Mouse (Mus musculus) monocyte, adult 2 months (primary cell): ENCODE measurements around the gene Lrig2.
"Not testable (repeated sequence)": the region's sequence is repeated elsewhere in the genome, so short reads cannot be mapped to it uniquely, and the experiment has no call there.

ENCODE experiments used
- DNase-seq, 2 experiments: peaks; one replicate each; pipeline ENCODE4 v3.0.0; 2022; ENCODE audit warnings: low spot score in 2 of 2, low read depth in 1 of 2

The Lrig2 gene

GRCm38 (mm10) chr3:104434246-104434696 lies 77.4 kb downstream of the Lrig2 start:
- DNase-seq: no peak

- no peak for DNase-seq
Observed at GRCm38 (mm10) chr3:104432651-104433050, 79.1 kb downstream of the Lrig2 start.

DNA sequence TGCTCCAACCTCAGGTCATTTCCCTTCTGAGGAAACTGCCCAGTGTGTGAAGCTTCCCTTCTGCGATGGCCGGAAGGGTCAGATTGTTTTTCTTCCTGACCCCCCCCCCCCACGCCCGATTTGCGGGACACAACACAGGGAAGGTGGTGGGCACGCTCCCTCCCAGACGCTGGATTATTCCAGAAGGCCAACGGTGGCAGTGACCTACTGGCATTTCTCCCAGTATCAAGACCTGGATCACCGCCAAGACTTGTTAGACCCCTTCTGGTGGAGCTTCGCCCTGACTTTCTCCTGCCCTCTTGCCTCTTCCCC lies 79.9 kb downstream of the Lrig2 start:
- DNase-seq: no peak

GRCm38 (mm10) chr3:104431156-104431847 lies 80.4 kb downstream of the Lrig2 start:
- no peak for DNase-seq

DNA sequence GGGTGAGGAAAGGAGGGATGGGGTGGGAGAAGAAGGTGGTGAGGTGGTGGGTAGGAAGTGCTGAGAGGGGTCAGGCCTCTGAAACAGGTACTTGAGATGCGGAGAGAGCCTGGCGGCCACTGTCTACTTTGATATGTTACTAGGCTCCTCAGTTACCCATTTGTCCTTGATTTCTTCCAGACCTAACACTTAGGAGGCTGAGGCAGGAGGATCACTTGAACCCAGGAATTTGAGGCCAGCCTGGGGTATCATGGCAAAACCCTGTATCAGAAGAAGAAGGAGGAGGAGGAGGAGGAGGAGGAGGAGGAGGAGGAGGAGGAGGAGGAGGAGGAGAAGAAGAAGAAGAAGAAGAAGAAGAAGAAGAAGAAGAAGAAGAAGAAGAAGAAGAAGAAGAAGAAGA lies 84.4 kb downstream of the Lrig2 start:
- DNase-seq: not testable (repeated sequence)

GRCm38 (mm10) chr3:104424346-104424745 lies 87.4 kb downstream of the Lrig2 start:
- no peak for DNase-seq

- no peak for DNase-seq
Observed at GRCm38 (mm10) chr3:104420929-104421328, 90.8 kb downstream of the Lrig2 start.

DNA sequence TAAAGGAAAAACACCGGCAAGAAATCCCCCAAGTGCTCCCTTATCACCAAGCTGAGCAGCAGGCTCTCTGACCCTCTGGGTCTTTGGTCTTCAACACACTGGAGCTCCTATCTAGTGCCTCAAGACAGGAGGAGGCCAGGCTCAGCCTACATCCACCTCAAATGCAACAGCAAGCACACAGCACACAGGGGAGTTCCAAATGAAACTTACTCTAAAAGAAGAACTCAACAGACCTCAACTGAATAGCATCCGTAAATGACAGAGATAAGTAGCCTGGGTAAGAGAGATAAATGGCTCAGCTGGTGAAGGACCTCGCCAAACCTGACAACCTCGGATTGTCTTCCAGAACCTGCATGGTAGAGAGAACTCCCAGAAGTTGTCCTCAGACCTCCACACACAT lies 91.7 kb downstream of the Lrig2 start:
- DNase-seq: no peak

DNA sequence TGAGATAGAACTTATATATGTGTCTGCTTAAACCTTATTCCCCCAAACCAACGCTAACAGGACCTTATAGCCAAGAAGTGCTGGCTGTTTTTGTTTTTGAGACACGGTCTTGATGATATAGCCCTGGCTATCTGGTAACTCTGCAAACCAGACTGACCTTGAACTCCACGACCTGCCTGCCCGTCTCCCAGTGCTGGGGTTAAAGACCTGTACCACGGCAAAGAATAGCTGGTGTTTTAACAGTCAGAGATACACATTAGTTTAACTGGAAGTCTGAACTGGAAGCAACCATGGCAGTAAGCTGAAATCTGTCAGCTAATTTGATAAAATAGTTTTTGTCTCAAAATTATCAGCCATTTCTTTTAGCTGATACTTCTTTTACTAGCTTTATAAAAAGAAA lies 94.9 kb downstream of the Lrig2 start:
- no peak for DNase-seq

DNA sequence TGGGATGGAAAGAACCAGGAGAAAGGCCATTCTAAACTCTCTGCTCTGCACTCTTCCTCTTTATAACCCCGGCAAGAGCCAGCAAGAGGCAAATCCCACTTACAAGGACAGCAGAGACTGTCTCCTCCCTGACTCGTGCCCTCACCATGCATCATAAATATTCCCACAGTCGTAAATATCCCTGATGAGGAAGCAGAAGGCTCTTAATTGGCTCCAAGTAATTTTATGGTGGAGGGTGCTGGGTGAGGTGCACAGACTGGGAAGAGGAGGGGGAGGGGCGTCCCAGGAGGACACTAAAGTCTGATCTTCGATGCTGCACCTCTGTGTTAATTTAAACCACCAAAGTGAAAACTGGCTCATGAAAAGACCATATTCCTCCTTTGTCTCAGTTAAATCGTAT lies 99.2 kb downstream of the Lrig2 start:
- DNase-seq: no peak

DNA sequence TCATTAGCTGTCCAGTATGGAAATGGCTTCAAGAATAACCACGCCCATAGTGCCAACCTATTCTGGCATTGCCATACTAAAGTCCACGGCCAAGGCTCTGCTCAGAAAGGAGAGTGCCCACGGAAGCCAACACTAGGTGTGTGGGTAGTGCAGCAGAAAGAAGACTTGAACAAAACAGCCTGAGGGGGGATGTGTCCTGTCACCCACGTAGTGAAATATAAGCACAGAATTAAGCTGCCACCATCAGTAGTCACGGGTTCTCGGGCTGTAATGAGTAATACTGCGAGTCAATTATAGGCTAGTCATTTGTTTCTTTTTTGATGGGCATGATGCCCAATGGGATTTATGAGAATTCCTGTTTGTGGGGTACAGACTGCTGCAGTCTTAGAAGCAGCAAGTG lies 104.2 kb downstream of the Lrig2 start:
- DNase-seq: no peak

DNA sequence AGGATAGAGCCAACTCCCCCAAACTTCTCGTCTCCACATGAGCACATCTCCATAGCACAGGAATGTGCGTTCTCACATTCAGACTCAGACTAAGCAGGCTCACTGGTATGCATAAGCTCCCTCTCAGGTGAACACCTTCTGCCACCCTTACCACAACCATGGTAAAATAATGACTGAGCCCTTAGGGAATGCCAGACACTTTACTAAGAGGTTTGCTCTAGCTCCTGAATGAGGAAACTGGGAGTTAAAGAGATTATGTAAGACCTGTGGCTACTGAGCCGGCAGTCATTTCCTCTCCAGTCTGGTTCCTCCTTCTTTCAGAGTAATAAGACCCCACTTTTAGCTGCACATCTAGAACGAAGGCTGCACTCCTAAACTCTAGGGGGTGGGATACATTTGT lies 108.1 kb downstream of the Lrig2 start:
- DNase-seq: peak in 1 of 2 experiments; percentile 19

GRCm38 (mm10) chr3:104401176-104401575 lies 110.5 kb downstream of the Lrig2 start:
- DNase-seq: no peak

- no peak for DNase-seq
Observed at GRCm38 (mm10) chr3:104400126-104400525, 111.6 kb downstream of the Lrig2 start.

GRCm38 (mm10) chr3:104399296-104400045 lies 112.2 kb downstream of the Lrig2 start:
- DNase-seq: no peak

GRCm38 (mm10) chr3:104397316-104397715 lies 114.4 kb downstream of the Lrig2 start:
- DNase-seq: no peak

DNA sequence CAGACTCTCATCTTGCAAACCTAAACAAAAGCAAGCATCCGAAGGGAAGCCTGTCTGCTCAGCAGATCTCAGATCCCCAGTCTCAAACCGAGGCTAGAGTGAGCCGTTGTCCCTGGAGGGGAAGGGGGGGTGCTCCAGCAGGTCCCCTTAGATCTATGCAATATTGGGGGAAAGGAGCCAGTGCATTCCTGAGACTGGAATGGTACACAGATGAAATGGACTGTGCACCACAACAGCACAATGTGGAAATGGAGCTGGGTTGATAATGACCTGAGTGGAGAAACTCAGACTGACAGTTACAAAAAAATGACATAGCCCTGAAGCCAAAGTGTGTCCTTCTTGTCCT lies 115.0 kb downstream of the Lrig2 start:
- DNase-seq: no peak

GRCm38 (mm10) chr3:104396067-104396735 lies 115.5 kb downstream of the Lrig2 start:
- no peak for DNase-seq

DNA sequence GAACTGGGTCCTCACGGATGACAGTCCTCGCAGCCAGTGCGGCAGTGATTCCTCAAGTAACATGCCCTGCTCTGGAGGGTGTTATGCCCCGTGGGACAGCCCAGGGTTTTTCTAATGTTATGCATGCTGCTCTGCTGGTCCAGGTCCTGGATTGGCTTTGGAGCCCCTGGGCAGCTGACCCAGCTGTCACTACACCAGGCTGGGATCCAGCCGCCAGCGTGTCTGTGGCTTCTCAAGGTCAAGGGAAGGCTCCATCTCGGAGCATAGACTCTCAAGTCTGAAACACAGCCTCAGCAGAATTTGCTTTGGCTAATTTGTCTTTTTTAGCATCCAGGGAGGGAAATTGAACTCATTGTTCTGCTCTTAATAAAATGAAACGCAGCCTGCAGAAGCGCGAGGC lies 121.6 kb downstream of the Lrig2 start:
- DNase-seq: no peak

GRCm38 (mm10) chr3:104389449-104389848 lies 122.3 kb downstream of the Lrig2 start:
- no peak for DNase-seq

DNA sequence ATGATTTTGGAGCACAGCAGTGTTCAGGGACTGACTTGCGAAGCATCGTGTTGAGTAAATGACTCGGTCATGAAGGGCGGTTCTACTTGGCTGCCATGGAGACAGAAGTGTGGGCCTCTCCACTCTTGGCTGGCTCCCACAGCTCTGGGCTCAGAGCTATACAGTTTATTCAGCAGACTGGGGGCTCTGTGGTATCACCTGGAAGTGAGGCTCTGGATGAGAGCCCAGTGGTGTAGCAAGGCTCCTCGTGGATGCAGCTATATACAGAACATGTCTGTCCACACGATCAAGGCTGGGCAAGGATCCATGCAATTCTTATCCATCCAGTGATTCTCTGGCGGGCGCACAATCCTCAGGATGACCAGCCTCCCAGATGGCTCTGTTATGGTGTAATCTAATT lies 126.1 kb downstream of the Lrig2 start:
- no peak for DNase-seq

DNA sequence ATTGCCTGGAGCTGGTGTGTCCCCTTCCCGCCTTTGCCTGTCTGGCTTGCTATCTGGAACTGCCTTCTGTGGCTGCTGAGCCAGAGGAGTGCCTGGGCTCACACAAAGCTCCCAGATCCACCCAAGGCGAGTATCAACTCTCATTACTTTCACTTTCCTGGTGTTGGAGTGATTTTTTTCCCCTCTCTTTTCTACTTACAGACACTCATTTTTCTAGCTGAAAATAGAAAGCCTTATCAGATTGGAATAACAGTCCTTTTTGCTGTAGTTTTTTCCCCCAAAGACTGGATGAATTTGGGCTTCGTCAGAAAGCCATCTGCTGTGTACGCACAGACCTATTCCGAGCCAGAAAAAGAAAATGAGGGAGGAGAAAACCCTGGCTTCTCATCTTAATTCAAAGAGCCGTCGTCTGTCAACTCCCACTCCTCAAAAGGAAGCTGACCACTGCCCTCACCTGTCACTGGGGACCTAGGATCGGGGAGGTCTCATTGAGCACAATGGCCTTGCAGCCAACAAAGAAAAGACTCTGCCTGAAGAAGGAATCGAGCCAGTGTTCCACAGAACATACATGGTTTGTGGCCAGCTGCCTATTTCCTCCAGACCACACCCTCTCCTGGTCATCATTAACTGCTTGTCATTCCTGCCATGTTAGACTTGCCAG lies 127.9 kb downstream of the Lrig2 start:
- DNase-seq: no peak
